Mouse (Mus musculus): ENCODE results near the gene Gpat2.

DNA sequence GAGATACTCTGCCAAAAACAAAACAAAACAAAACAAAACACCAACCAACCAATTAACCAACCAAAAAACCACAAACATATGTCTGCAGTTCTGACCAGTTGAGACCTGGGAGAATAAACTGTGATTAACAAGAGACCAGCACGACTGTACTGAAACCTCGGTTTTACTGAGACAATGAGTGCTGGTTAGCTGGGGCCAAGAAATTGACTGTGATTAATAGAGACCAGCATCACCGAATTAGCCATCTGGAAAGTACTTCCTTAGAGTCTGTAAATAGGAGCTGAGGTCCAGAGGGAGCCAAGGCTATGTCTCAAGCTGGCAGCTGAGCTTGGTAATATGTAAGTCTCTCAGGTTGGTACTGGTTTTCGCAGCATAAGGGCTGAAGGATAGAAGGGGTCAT lies 34.2 kb upstream of the Gpat2 start:
- TF ChIP-seq CTCF (IDR thresholded peaks at IDR 0.05; ENCODE audit: extremely low read depth, insufficient read depth, low read length) (no peak), POLR2A (IDR thresholded peaks at IDR 0.05; ENCODE audit: extremely low read depth, insufficient read depth, low read length) (no peak)
